Mouse (Mus musculus) stomach, postnatal 0 days (tissue): ENCODE data around the gene Slc46a1. TPM values are rescaled to one million over a fixed set of nuclear protein-coding genes. Genes with fewer than 3 reads are reported as not detected.

Source experiments
- ATAC-seq: fragments of 200-750 bp; cut with Nextera tagmentation; 2 replicates; pipeline ENCODE4 v1.8.0; 2017; ENCODE audit not compliant: low FRiP score, low TSS enrichment
- DNase-seq: peaks from one replicate; pipeline ENCODE4 v3.0.0-alpha.2; 2016; ENCODE audit warnings: low spot score
- H3K27ac ChIP-seq: fragments of 300-500 bp; sonication (generic); replicated peaks from 2 replicates; pipeline ENCODE4 v1.5.1; 2014; ENCODE audit warnings: mild to moderate bottlenecking, control low read depth
- H3K27me3 ChIP-seq: fragments of 300-500 bp; sonication (generic); 2 replicates; pipeline ENCODE4 v1.6.1; 2014; ENCODE audit warnings: low read length; ENCODE audit not compliant: control insufficient read depth, insufficient read depth
- H3K36me3 ChIP-seq: fragments of 300-500 bp; sonication (generic); 2 replicates; pipeline ENCODE4 v1.6.1; 2014; ENCODE audit warnings: low read length, mixed read lengths; ENCODE audit not compliant: control insufficient read depth, insufficient read depth
- H3K4me1 ChIP-seq: fragments of 300-500 bp; sonication (generic); replicated peaks from 2 replicates; pipeline ENCODE4 v1.6.1; 2014; ENCODE audit warnings: antibody characterized with exemption; ENCODE audit not compliant: control insufficient read depth, insufficient read depth
- H3K4me2 ChIP-seq: fragments of 300-500 bp; sonication (generic); replicated peaks from 2 replicates; pipeline ENCODE4 v1.6.1; 2014; ENCODE audit warnings: low read depth, mild to moderate bottlenecking, control low read depth, moderate library complexity
- H3K4me3 ChIP-seq: fragments of 300-500 bp; sonication (generic); 2 replicates; pipeline ENCODE4 v1.5.1; 2014; ENCODE audit warnings: low read depth, low read length, control low read depth
- H3K9ac ChIP-seq: fragments of 300-500 bp; sonication (generic); 2 replicates; pipeline ENCODE4 v1.6.1; 2014; ENCODE audit warnings: mild to moderate bottlenecking, low read length, control low read depth, mixed read lengths
- H3K9me3 ChIP-seq: fragments of 300-500 bp; sonication (generic); 2 replicates; pipeline ENCODE4 v1.6.1; 2016; ENCODE audit warnings: low read length; ENCODE audit not compliant: control insufficient read depth
- CTCF ChIP-seq: IDR thresholded peaks from 2 replicates; pipeline ENCODE4 v1.5.1; 2016; ENCODE audit warnings: antibody characterized with exemption, low read depth, mild to moderate bottlenecking, moderate library complexity
- EP300 ChIP-seq: optimal IDR thresholded peaks from 2 replicates; pipeline ENCODE3; 2016; ENCODE audit warnings: antibody characterized with exemption
- WGBS: fragments of 180-500 bp; shearing (Covaris S2); extraction: QIAGEN DNeasy Blood & Tissue Kit; methylation state at CpG from one replicate; pipeline ENCODE4 v1.1.7; 2014; 5-methylcytosine and 5-hydroxymethylcytosine counted together
- polyA plus RNA-seq: library from polyadenylated mRNA; unstranded; fragments of >200 nt; fragmentation: Nextera tagmentation; extraction: Ambion mirVana; gene quantifications from 2 replicates; pipeline ENCODE4 v1.2.1, GENCODE M21; 2015

The Slc46a1 gene
- polyA plus RNA-seq, 1 experiment from 2014 or later: 16.9 TPM

DNA sequence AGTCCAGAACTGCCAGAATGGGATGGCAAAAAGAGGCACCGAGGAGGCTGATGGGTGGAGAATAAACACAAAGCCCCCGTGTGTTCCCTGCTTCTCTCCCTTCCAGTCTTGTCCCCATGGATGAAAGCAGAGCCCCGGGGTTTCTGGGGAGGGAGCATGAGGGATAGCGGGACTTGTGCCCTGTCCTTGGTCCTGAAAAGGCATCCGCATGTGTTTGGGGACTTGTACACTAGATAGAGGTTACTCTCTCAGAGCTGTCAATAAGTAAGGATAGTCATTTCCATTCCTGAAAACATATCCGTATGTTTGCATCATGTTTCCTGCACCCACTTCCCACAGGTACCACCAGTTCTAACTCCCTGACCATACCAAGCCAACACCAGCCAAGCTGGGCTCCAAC lies 30.4 kb downstream of the Slc46a1 start:
- Histone ChIP-seq H3K27ac (no peak overlapping the region), H3K4me2 (no peak overlapping the region), H3K27me3 (peaks cover 7% of the 10 kb centered on the region; the same call in 1 of the 2 replicates), H3K36me3 (no peaks in the 10 kb centered on the region), H3K9me3 (no peaks in the 10 kb centered on the region), H3K4me3 (no peak overlapping the region), H3K9ac (no peak overlapping the region), H3K4me1 (no peaks in the 10 kb centered on the region; the same call in 1 of the 2 replicates)
- WGBS: 5% methylated on average over 6 of the region's 6 CpGs
- peak; percentile 46 for DNase-seq
- TF ChIP-seq EP300 (no peak), CTCF (no peak)
- ATAC-seq: no peak

- H3K36me3 ChIP-seq: no peaks in the 10 kb centered on the region
- H3K27ac ChIP-seq: no peak overlapping the region
- TF ChIP-seq CTCF (no peak), EP300 (no peak)
- 0 out of 2 replicates have a peak, but pooled peaks cover 5% of the 10 kb centered on the region for H3K27me3 ChIP-seq
- H3K4me1 ChIP-seq: no peaks in the 10 kb centered on the region; the same call in 1 of the 2 replicates
- peak overlapping the region; percentile 40 for H3K4me3 ChIP-seq
- WGBS: 0% methylated on average over 43 of the region's 44 CpGs
- H3K4me2 ChIP-seq: peak overlapping the region; percentile 71
- no peak for ATAC-seq
- no peaks in the 10 kb centered on the region for H3K9me3 ChIP-seq
- peak overlapping the region; percentile 41; the same call in 1 of the 2 replicates for H3K9ac ChIP-seq
- DNase-seq: peak; percentile 34
Measured at GRCm38 (mm10) chr11:78497071-78497541, 31.6 kb downstream of the Slc46a1 start.

GRCm38 (mm10) chr11:78497544-78498522 lies 32.3 kb downstream of the Slc46a1 start, which contains the start of gene Sarm1:
TSS of gene Sarm1 (minus strand) at chr11:78497754.
- Histone ChIP-seq H3K27ac (0 out of 2 replicates have a peak within 1 kb of the TSS, but pooled peaks have one; percentile 13), H3K4me3 (peak within 1 kb of the TSS; percentile 40), H3K4me1 (no peaks in the 10 kb centered on the region; the same call in 1 of the 2 replicates), H3K9ac (peak within 1 kb of the TSS; percentile 41; the same call in 1 of the 2 replicates), H3K27me3 (0 out of 2 replicates have a peak, but pooled peaks cover 5% of the 10 kb centered on the region), H3K4me2 (peak within 1 kb of the TSS; percentile 71), H3K36me3 (no peaks in the 10 kb centered on the region), H3K9me3 (no peaks in the 10 kb centered on the region)
- WGBS: 3% methylated on average over 36 of the region's 36 CpGs
- peak; percentile 95 for ATAC-seq
- peak; percentile 95 for DNase-seq
- TF ChIP-seq CTCF (0 out of 2 replicates have a peak, but pooled peaks have one; percentile 18), EP300 (no peak)

- Histone ChIP-seq H3K4me1 (no peaks in the 10 kb centered on the region; the same call in 1 of the 2 replicates), H3K4me2 (peak within 1 kb of the TSS; percentile 71), H3K9me3 (no peaks in the 10 kb centered on the region), H3K27ac (0 out of 2 replicates have a peak within 1 kb of the TSS, but pooled peaks have one; percentile 13), H3K9ac (no peak within 1 kb of the TSS), H3K27me3 (0 out of 2 replicates have a peak, but pooled peaks cover 5% of the 10 kb centered on the region), H3K36me3 (no peaks in the 10 kb centered on the region), H3K4me3 (peak within 1 kb of the TSS; percentile 40)
- TF ChIP-seq EP300 (no peak), CTCF (no peak)
- 52% methylated on average over 7 of the region's 7 CpGs for WGBS
- DNase-seq (no peak), ATAC-seq (no peak)
Measured at GRCm38 (mm10) chr11:78499004-78499403, 33.5 kb downstream of the Slc46a1 start, which contains the start of gene Vtn. TSS of gene Vtn (plus strand) at chr11:78499091.

DNA sequence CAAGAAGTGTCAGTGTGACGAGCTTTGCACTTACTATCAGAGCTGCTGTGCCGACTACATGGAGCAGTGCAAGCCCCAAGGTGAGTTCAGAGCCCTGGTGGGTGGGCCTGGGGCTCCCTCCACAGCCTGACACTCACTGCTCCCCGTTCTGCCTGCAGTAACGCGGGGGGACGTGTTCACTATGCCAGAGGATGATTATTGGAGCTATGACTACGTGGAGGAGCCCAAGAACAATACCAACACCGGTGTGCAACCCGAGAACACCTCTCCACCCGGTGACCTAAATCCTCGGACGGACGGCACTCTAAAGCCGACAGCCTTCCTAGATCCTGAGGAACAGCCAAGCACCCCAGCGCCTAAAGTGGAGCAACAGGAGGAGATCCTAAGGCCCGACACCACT lies 34.0 kb downstream of the Slc46a1 start:
- no peaks in the 10 kb centered on the region; the same call in 1 of the 2 replicates for H3K4me1 ChIP-seq
- H3K27ac ChIP-seq: no peak overlapping the region
- no peaks in the 10 kb centered on the region for H3K36me3 ChIP-seq
- no peak for ATAC-seq
- no peak for TF ChIP-seq EP300
- no peak for TF ChIP-seq CTCF
- no peak overlapping the region for H3K4me3 ChIP-seq
- WGBS: 35% methylated on average over 16 of the region's 16 CpGs
- H3K4me2 ChIP-seq: no peak overlapping the region
- DNase-seq: no peak
- H3K9me3 ChIP-seq: no peaks in the 10 kb centered on the region
- 0 out of 2 replicates have a peak, but pooled peaks cover 5% of the 10 kb centered on the region for H3K27me3 ChIP-seq
- H3K9ac ChIP-seq: no peak overlapping the region
